Mouse (Mus musculus): Measurements from ENCODE around the gene Stfa1.
A peak's percentile ranks its signal among the peaks of the same experiment; 100 is the strongest.

DNA sequence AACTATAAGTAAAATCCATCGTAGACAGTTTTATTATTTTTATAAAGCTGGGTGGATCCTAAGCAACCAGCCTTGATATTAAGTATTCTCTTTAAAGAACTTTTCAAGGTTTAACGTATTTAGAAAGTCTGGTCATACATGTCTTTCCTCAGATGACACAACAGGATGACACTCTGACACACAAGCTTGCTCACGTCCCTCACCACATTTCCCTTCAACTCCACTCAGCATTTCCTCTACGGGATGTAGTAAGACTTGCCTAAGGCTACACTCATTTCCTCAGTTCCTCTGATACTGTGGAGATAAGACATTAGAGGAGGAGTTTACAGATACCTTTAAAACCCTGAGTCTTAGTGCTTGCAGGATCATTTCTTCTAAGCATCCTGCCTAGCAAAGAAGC, 30.9 kb downstream of the Stfa1 start:
- TF ChIP-seq CTCF (IDR thresholded peaks at IDR 0.05; ENCODE audit: low read depth) = no peak
- TF ChIP-seq EP300 (IDR thresholded peaks at IDR 0.05; ENCODE audit: low read depth) = peak; percentile 67

Measured in liver, postnatal 0 days (tissue).